Mouse (Mus musculus) left cerebral cortex, adult 18-20 months (tissue): ENCODE measurements around the gene Olfr1291-ps1. TPM values are rescaled to one million over a fixed set of nuclear protein-coding genes. Genes with fewer than 3 reads are reported as not detected.

Experiments
- DNase-seq, 2 experiments: peaks; one replicate each; pipeline ENCODE4 v3.0.0; 2021 to 2022; ENCODE audit warnings: low spot score in 2 of 2, mixed read lengths in 1 of 2
- long read RNA-seq, 2 experiments: library from polyadenylated mRNA; stranded (forward); transcript quantifications; one replicate each; pipeline ENCODE4 v2.0.0; 2021
- total RNA-seq, 2 experiments: library from RNA; stranded (reverse); gene quantifications; 2 replicates each; pipeline ENCODE4 v1.2.3; 2021

The Olfr1291-ps1 gene
- total RNA-seq = not detected
- long read RNA-seq, experiment 1 = 0 reads
- long read RNA-seq, experiment 2 = 0 reads

GRCm38 (mm10) chr2:111496880-111497279, at the start of gene Olfr1291-ps1:
Olfr1291-ps1 (plus strand) TSS chr2:111497180.
- no peak for DNase-seq

- no peak for DNase-seq
Measured at GRCm38 (mm10) chr2:111448842-111449241, 48.1 kb upstream of the Olfr1291-ps1 start, which contains the start of gene Olfr1287. Olfr1287 (plus strand) TSS chr2:111449142.

GRCm38 (mm10) chr2:111473801-111474200, 23.2 kb upstream of the Olfr1291-ps1 start, which contains the start of gene Olfr1288:
Olfr1288 (plus strand) TSS chr2:111474101.
- no peak for DNase-seq

- DNase-seq = no peak
Measured at GRCm38 (mm10) chr2:111480519-111480918, 16.5 kb upstream of the Olfr1291-ps1 start, which contains the start of gene Olfr1289. Olfr1289 (plus strand) TSS chr2:111480819.

- DNase-seq = no peak
Measured at GRCm38 (mm10) chr2:111493729-111494128, 3.3 kb upstream of the Olfr1291-ps1 start, which contains the start of gene Olfr1290. Olfr1290 (minus strand) TSS chr2:111493829.

GRCm38 (mm10) chr2:111517451-111517850, 20.5 kb downstream of the Olfr1291-ps1 start:
- DNase-seq = no peak

GRCm38 (mm10) chr2:111524903-111525302, 27.9 kb downstream of the Olfr1291-ps1 start, which contains the start of gene Olfr1293-ps:
Olfr1293-ps (plus strand) TSS chr2:111525203.
- no peak for DNase-seq

GRCm38 (mm10) chr2:111540191-111540590, 43.2 kb downstream of the Olfr1291-ps1 start, which contains the start of gene Olfr1294:
Olfr1294 (minus strand) TSS chr2:111540291.
- no peak for DNase-seq

Other genes with a start within 250 kb of the Olfr1291-ps1 start
- not detected for gene Olfr1276, start 242.7 kb upstream of the Olfr1291-ps1 start, total RNA-seq
- gene Olfr1277, start 223.1 kb upstream of the Olfr1291-ps1 start, total RNA-seq = not detected
- gene Olfr1278, start 207.0 kb upstream of the Olfr1291-ps1 start, total RNA-seq = not detected
- gene Olfr1279, start 196.5 kb upstream of the Olfr1291-ps1 start, total RNA-seq = not detected
- not detected for gene Olfr1280, start 183.2 kb upstream of the Olfr1291-ps1 start, total RNA-seq
- not detected for gene Olfr1281, start 170.7 kb upstream of the Olfr1291-ps1 start, total RNA-seq
- not detected for gene Olfr1282, start 161.1 kb upstream of the Olfr1291-ps1 start, total RNA-seq
- gene Olfr1283, start 130.4 kb upstream of the Olfr1291-ps1 start, total RNA-seq = not detected
- not detected for gene Olfr1284, start 121.7 kb upstream of the Olfr1291-ps1 start, total RNA-seq
- gene Olfr1286, start 74.1 kb upstream of the Olfr1291-ps1 start, total RNA-seq = not detected
- not detected for gene Olfr1287, start 48.0 kb upstream of the Olfr1291-ps1 start, total RNA-seq
- gene Olfr1288, start 23.1 kb upstream of the Olfr1291-ps1 start, total RNA-seq = not detected
- not detected for gene Olfr1289, start 16.4 kb upstream of the Olfr1291-ps1 start, total RNA-seq
- gene Olfr1290, start 3.4 kb upstream of the Olfr1291-ps1 start, total RNA-seq = not detected
- not detected for gene Olfr1293-ps, start 28.0 kb downstream of the Olfr1291-ps1 start, total RNA-seq
- not detected for gene Olfr1294, start 43.1 kb downstream of the Olfr1291-ps1 start, total RNA-seq
- gene Olfr1295, start 72.5 kb downstream of the Olfr1291-ps1 start, total RNA-seq = not detected
- gene Olfr1297, start 129.3 kb downstream of the Olfr1291-ps1 start, total RNA-seq = not detected
- not detected for gene Olfr1298, start 152.0 kb downstream of the Olfr1291-ps1 start, total RNA-seq
- gene Olfr1299, start 164.2 kb downstream of the Olfr1291-ps1 start, total RNA-seq = not detected